In the genomic region with DNA sequence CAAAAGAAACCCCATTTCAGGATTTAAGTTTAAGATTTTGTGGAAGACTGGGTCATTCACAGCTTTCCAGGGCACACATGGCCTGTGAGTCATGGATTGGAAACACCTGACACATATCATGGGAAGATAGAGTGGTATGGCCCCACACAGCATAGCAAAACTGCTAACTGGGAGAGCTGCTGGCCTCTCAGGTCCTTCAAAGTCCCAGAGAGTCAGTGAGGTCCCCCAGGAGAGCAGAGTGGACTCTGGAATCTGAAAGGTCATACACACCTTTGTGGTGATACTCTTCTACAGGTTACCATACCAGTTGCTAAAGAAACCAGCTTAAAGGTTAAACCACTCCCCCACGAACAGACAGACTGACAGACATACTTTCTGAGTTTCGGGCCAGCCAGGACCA, we compare ENCODE assay signal across 17 mouse cellular contexts.
A peak's percentile ranks its signal among the peaks of the same experiment; 100 is the strongest.
DNase-seq lines count a peak whose midpoint lies in the region; ATAC-seq and TF ChIP-seq lines count a peak whose summit lies in the region.
"Had no signal": no experiment of that assay in that cellular context is flagged by ENCODE, and none has a peak within 500 bp of the region (broad histone marks: within the 10 kb centered on the region; RNA-seq: fewer than 3 reads in every experiment).

No protein-coding gene starts in this region.

- peaks cover 23% of the 10 kb centered on the region for H3K79me2 ChIP-seq in liver, adult 2 months (ENCODE audit: control insufficient read depth, insufficient read depth, low read length)

- TF ChIP-seq CTCF in liver, adult 2 months (IDR thresholded peaks at IDR 0.05; ENCODE audit: low read depth, low read length) = no peak

- H3K4me3 ChIP-seq in heart, embryonic 13.5 days = no peak overlapping the region
- H3K4me3 ChIP-seq in liver, adult 2 months (ENCODE audit: insufficient read depth, low read depth, low read length) = no peak overlapping the region
- no peak overlapping the region for H3K4me3 ChIP-seq in intestine, embryonic 16.5 days (ENCODE audit: low read length)
- no peak overlapping the region for H3K4me3 ChIP-seq in midbrain, embryonic 10.5 days
- H3K4me3 ChIP-seq: embryonic facial prominence, embryonic 10.5 days; forebrain, embryonic 13.5 days; heart, embryonic 12.5 days; hindbrain, embryonic 15.5 days had no signal

- H3K4me1 ChIP-seq in heart, embryonic 13.5 days = peaks cover 22% of the 10 kb centered on the region
- H3K4me1 ChIP-seq in liver, adult 2 months (ENCODE audit: control insufficient read depth, insufficient read depth, low read length) = peaks cover 14% of the 10 kb centered on the region
- peaks cover 5% of the 10 kb centered on the region; the same call in 1 of the 2 replicates for H3K4me1 ChIP-seq in intestine, embryonic 16.5 days (ENCODE audit: control insufficient read depth, insufficient read depth, low read length)
- H3K4me1 ChIP-seq in midbrain, embryonic 10.5 days = no peaks in the 10 kb centered on the region
- H3K4me1 ChIP-seq: embryonic facial prominence, embryonic 10.5 days; forebrain, embryonic 13.5 days; hindbrain, embryonic 15.5 days had no signal

- TF ChIP-seq POLR2A in liver, adult 2 months (IDR thresholded peaks at IDR 0.05; ENCODE audit: extremely low read depth, insufficient read depth, low read length) = no peak

- H3K27me3 ChIP-seq in heart, embryonic 13.5 days (replicated peaks) = no peaks in the 10 kb centered on the region
- H3K27me3 ChIP-seq in liver, adult 2 months (ENCODE audit: control insufficient read depth, insufficient read depth, low read length) = no peaks in the 10 kb centered on the region
- H3K27me3 ChIP-seq in intestine, embryonic 16.5 days (replicated peaks; ENCODE audit: control insufficient read depth, insufficient read depth, low read length) = no peaks in the 10 kb centered on the region
- H3K27me3 ChIP-seq in midbrain, embryonic 10.5 days (ENCODE audit: low read depth, poor library complexity, severe bottlenecking) = no peaks in the 10 kb centered on the region
- H3K27me3 ChIP-seq: forebrain, embryonic 13.5 days; heart, embryonic 12.5 days; hindbrain, embryonic 15.5 days had no signal

- H3K9me3 ChIP-seq in heart, embryonic 13.5 days = no peaks in the 10 kb centered on the region
- H3K9me3 ChIP-seq in intestine, embryonic 16.5 days (ENCODE audit: control insufficient read depth, low read length) = no peaks in the 10 kb centered on the region
- H3K9me3 ChIP-seq in midbrain, embryonic 10.5 days (replicated peaks) = no peaks in the 10 kb centered on the region
- H3K9me3 ChIP-seq: embryonic facial prominence, embryonic 10.5 days; forebrain, embryonic 13.5 days; heart, embryonic 12.5 days; hindbrain, embryonic 15.5 days had no signal

- H3K4me2 ChIP-seq in heart, embryonic 13.5 days = no peak overlapping the region
- H3K4me2 ChIP-seq in intestine, embryonic 16.5 days (ENCODE audit: low read depth, low read length) = no peak overlapping the region
- H3K4me2 ChIP-seq: forebrain, embryonic 13.5 days; heart, embryonic 12.5 days; hindbrain, embryonic 15.5 days had no signal

- 75% methylated on average over 2 of the region's 2 CpGs for WGBS in heart, embryonic 13.5 days
- 34% methylated on average over 2 of the region's 2 CpGs for WGBS in liver, adult 2 months
- 74% methylated on average over 2 of the region's 2 CpGs for WGBS in intestine, embryonic 16.5 days
- 85% methylated on average over 2 of the region's 2 CpGs for WGBS in midbrain, embryonic 10.5 days

- intact Hi-C loops in heart, postnatal 25 days (cut with DNase I) = no loop called here

- peak overlapping the region; percentile 58 for H3K27ac ChIP-seq in heart, embryonic 13.5 days (replicated peaks)
- H3K27ac ChIP-seq in liver, adult 2 months (replicated peaks; ENCODE audit: insufficient read depth, low read depth, low read length) = 0 out of 2 replicates have a peak overlapping the region, but pooled peaks have one; percentile 28
- peak overlapping the region; percentile 74 for H3K27ac ChIP-seq in intestine, embryonic 16.5 days (ENCODE audit: low read length)
- no peak overlapping the region for H3K27ac ChIP-seq in midbrain, embryonic 10.5 days (replicated peaks)
- H3K27ac ChIP-seq: embryonic facial prominence, embryonic 10.5 days; forebrain, embryonic 13.5 days; hindbrain, embryonic 15.5 days had no signal

- DNase-seq in heart, postnatal 25 days (ENCODE audit: low spot score) = no peak
- DNase-seq in liver, adult 2 months (ENCODE audit: extremely low read depth, low read depth, low spot score) = peak; percentile 62
- DNase-seq in liver = no peak
- DNase-seq in adipocyte (ENCODE audit: low spot score) = no peak
- DNase-seq in midbrain, embryonic 10.5 days (ENCODE audit: low spot score) = no peak
- DNase-seq: adrenal gland, postnatal 14 days; cerebellum, adult 11-12 months; cerebellum, adult 9-11 months; forebrain, postnatal 0 days; gastrocnemius, postnatal 14 days; heart, postnatal 36 days had no signal

- no peak for ATAC-seq in heart, embryonic 13.5 days (ENCODE audit: extremely low read depth, insufficient number of reproducible peaks, low FRiP score, low TSS enrichment)
- peak; percentile 93 for ATAC-seq in intestine, embryonic 16.5 days
- ATAC-seq: forebrain, embryonic 13.5 days; forebrain, postnatal 0 days had no signal

- no peak overlapping the region for H3K9ac ChIP-seq in heart, embryonic 13.5 days
- H3K9ac ChIP-seq in liver, adult 2 months (ENCODE audit: low read depth, low read length) = no peak overlapping the region
- no peak overlapping the region for H3K9ac ChIP-seq in intestine, embryonic 16.5 days (ENCODE audit: low read depth, low read length)
- H3K9ac ChIP-seq: forebrain, embryonic 13.5 days; forebrain, postnatal 0 days; heart, embryonic 12.5 days; hindbrain, embryonic 15.5 days had no signal

- H3K36me3 ChIP-seq in heart, embryonic 13.5 days = no peaks in the 10 kb centered on the region
- H3K36me3 ChIP-seq in liver, adult 2 months (ENCODE audit: control insufficient read depth, insufficient read depth, low read length) = no peaks in the 10 kb centered on the region
- no peaks in the 10 kb centered on the region for H3K36me3 ChIP-seq in intestine, embryonic 16.5 days (ENCODE audit: control insufficient read depth, insufficient read depth, low read length)
- H3K36me3 ChIP-seq in midbrain, embryonic 10.5 days = no peaks in the 10 kb centered on the region
- H3K36me3 ChIP-seq: embryonic facial prominence, embryonic 10.5 days; heart, embryonic 12.5 days; hindbrain, embryonic 15.5 days had no signal
